Mouse (Mus musculus) retina, postnatal 1 day (tissue): ENCODE data around the gene Aes.

Source experiments
- DNase-seq: peaks from one replicate; pipeline ENCODE4 v3.0.0-alpha.2; 2012

Aes gene

DNA sequence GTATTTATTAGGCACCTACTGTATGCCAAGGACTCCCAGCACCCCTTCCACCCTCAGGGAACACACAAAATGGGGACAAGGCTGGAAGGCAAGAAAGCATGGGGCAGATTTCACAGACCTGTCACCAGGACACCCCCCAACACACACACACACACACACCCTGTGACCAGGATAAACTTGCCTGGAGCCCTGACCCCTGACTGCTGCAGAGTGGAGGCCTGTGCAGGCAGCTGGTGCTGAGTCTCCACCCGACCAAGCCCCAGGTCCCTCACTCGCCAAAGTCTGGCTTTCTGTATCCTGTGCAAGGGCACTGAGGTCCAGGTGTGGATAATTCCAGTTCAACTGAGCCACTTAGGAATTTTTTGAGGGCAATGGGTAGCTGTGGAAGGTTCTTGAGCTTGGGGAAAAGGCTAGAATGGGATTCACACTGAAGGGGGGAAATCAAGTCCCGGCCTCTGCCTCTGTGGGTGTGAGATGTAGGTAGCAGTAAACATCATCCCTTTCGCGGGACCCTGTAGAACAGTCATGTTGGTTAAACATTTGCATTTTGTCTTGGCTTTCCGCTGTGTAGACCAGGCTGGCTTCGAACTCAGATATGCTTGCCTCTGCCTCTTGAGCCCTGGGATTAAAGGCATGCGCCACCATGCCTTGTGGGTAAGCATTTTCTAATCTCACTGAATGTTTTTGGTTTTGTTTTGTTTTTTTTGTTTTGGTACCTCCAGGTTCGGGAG, 10.4 kb downstream of the Aes start:
- peak; percentile 35 for DNase-seq

DNA sequence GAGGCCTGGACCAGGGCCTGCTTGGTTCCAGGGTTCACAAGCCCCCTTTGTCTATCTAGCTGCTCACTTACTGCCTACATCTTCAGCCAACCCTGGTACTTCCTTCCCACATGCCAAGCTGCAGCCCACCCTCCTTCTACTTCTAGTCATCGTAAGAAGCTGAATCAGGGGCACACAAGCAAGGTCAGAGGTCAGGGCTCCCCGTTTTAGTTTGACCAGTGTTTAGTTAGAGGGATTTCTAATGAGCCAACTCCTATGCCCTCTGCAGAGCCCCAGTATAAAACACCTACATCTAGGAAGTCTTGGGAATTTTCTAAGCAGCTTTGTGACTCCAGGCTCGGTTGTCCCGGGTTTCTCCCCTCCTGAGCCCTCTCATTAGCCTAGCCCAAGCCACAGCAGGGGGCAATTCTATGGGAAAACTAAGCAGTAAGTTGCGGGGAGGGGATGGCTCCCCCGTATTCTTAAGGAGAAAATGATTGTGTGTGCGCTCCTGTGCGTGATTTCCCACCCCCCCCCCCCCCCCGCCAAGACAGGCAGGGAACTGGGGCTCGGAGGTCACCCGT, 11.0 kb downstream of the Aes start:
- DNase-seq, result no peak

- peak; percentile 98 for DNase-seq
Observed at GRCm38 (mm10) chr10:81570831-81571500, 11.7 kb downstream of the Aes start.

DNA sequence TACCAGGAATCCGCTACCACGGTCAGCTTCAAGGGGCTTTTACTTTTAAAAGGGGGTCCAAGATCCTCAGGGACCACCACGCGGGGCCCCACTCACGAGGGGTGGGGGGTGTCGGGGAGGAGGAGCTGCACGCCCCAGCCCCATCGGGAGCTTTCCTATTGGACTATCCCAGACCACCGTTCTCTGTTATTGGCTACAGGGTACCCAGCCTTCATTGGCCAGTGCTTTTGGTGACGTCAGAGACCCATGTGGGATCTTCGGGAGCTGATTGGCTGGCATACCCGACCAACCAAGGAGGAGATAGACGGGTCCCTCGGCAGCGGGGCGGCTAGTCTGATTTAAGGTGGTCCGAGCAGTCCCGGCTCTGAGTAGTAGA, 12.2 kb downstream of the Aes start:
- peak; percentile 100 for DNase-seq

DNA sequence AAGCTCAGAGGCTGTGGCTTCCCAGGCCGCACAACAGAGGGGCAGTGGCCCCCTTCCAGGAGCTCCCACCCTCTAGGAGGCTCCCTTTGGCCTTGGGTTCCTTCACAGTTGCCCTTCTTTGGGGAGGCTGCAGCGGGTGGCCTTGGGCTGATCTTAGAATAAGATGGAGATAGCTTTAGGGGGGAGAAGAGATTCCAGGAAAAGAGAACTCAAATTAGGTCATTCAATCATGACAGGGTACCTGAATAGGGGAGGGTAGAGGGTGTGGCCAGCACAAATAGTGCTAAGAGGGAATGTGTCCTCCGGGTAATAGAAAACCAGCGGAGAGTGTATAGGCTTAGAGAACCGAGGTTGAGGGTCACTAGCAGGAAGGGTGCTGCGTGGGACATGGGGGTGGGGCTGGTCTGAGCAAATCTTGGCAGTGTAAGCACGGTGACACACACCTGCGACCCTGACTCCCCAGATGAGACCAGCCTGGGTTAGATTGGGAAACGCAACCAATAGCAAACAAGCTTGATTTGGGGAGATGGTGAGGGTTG, 12.9 kb downstream of the Aes start:
- DNase-seq, result no peak

DNA sequence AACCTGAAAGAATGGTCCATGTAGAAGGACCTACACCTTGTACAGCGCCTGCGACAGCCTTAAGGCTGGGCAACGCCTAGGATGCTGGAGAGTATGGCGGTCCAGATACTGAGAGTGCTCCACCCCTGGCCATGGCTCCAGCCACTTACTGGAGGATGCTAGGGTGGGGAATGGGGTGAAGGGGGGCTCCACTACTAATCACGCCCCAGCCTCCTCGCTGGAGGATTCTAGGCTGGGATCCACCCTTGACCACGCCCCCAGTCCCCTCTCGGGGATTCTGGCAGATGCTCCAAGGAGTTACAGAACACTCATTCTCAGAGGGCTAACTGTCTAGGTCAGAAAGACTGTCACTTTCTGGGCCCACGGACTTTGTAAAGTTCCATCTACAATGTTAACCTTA, 13.7 kb downstream of the Aes start:
- DNase-seq, result no peak

GRCm38 (mm10) chr10:81574081-81575056, 15.1 kb downstream of the Aes start, which contains the start of gene Tle2:
Gene Tle2, plus strand, starts transcription at chr10:81574561.
- DNase-seq, result peak; percentile 43

GRCm38 (mm10) chr10:81575208-81575631, 15.9 kb downstream of the Aes start:
- peak; percentile 73 for DNase-seq

- peak; percentile 36 for DNase-seq
Observed at GRCm38 (mm10) chr10:81575695-81576094, 16.4 kb downstream of the Aes start.

GRCm38 (mm10) chr10:81579967-81580366, 20.7 kb downstream of the Aes start:
- DNase-seq, result no peak

GRCm38 (mm10) chr10:81580441-81581070, 21.3 kb downstream of the Aes start:
- DNase-seq, result peak; percentile 43

DNA sequence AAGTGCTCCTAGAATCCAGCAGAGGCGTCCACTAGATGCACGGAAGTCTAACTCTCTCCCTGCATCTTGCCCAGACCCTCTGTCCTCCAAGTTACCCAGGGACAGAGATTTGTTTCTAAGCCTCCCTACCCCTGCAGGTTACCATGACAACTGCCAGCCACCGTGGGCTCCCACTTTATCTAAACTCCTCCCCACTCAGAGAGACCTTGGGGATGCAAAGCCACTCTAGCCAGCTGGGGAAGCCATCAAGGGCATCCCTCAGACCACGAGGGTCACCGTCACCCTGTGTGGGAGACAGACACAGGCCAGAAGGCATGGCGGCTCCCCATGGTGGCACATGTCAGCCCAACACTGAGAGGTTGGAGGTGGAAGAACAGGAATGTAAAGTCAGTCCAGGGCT, 24.1 kb downstream of the Aes start:
- DNase-seq, result no peak

DNA sequence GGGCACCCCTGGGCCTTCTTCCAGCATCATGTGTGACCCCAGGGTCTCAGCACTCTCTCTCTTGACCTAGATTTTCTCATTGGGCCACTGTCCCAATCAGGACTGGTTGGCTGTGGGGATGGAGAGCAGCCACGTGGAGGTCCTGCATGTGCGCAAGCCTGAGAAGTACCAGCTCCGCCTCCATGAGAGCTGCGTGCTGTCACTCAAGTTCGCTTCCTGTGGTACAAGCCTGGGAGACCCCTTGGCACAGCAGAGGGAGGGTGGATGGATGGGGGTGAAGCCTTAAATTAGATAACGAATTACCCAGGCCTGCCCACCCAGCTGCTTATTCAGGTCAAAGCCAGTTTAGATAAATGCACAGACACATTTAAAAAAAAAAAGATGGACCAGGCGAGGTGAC, 29.5 kb downstream of the Aes start:
- DNase-seq, result no peak

DNA sequence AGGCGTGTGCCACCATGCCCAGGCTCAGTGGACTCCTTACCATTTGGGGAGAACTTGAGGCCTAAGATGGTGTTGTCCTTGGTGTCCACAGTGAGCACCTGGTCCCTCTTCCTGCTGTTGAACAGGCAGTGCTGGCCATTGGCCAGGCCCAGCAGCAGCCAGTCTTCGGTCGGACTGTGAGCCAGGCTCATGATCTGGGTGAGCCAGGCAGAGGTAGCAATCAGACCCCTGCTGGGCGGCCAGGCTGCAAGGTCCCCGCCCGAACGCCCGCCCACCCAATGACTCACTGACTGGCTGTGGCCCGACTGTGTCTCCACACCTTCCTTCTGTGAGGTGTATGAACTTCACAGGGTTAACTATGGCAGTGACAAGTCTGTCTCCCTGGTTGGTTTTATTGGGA, 32.6 kb downstream of the Aes start:
- DNase-seq, result no peak

DNA sequence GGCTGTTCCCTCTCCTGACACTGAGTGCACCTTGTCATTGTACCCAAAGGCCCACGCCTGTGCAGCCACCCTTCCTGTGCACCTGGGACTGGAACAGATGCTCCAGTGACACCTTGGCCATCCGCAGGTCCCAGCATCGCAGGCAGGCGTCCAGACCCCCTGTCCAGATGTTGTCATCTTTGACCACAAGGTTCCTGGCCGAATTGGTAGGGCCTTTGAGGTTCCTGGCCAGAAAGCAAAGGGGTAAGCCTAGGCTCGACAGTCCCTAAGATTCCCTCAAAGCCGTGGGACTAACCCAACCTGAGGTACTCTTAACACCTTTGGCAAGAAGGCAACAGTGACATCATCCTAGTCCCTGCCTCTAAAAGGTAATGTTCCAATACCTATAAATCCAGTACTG, 33.3 kb downstream of the Aes start:
- DNase-seq, result no peak

DNA sequence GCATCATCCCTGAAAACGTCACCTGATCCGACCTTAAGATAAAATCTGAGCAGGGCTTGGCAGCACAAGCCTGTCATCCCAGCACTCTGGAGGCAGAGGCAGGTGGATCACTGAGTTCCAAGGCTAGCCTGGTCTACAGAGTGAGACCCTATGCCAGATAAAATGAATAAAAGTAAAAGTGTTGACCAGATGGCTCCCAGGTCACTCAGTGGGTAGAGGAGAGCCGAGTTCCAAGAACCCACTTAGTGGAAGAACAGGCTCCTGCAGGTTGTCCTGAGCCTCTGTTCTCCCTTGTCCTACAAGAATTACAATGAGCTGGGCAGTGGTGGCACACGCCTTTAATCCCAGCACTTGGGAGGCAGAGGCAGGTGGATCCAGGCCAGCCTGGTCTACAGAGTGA, 33.9 kb downstream of the Aes start:
- no peak for DNase-seq

- no peak for DNase-seq
Observed at GRCm38 (mm10) chr10:81593935-81594334, 34.6 kb downstream of the Aes start.

- DNase-seq, result no peak
Observed at GRCm38 (mm10) chr10:81595599-81595998, 36.3 kb downstream of the Aes start.

GRCm38 (mm10) chr10:81596611-81597010, 37.3 kb downstream of the Aes start:
- DNase-seq, result peak; percentile 47

- DNase-seq, result peak; percentile 91
Observed at GRCm38 (mm10) chr10:81597137-81597950, 38.1 kb downstream of the Aes start.

GRCm38 (mm10) chr10:81598342-81598741, 39.1 kb downstream of the Aes start:
- no peak for DNase-seq
